Mouse (Mus musculus) bone marrow macrophage, adult 2 months (primary cell): ENCODE measurements at regions not wholly inside any gene's neighbourhood (a gene's known extent, or its start where the extent isn't known, plus 50 kb on each side); places are given as distances from the start of the nearest gene placed in this dataset.

Source experiments
- CTCF ChIP-seq: IDR thresholded peaks from 2 replicates; pipeline ENCODE4 v1.5.1; 2012; ENCODE audit warnings: low read depth, mild to moderate bottlenecking, low read length, moderate library complexity
- POLR2A ChIP-seq: IDR thresholded peaks from 2 replicates; pipeline ENCODE4 v1.6.1; 2012; ENCODE audit warnings: mild to moderate bottlenecking, low read depth, low read length, borderline replicate concordance

GRCm38 (mm10) chr4:64533019-64533418 lies 486.2 kb upstream of the Tnc start:
- TF ChIP-seq POLR2A (no peak), CTCF (no peak)
